Mouse (Mus musculus): Measurements from ENCODE around the gene Lmnb2. TPM values are rescaled to one million over a fixed set of nuclear protein-coding genes. Genes with fewer than 3 reads are reported as not detected.

The Lmnb2 gene
- polyA plus RNA-seq, 1 experiment: 25.9 TPM

- DNase-seq (ENCODE audit: extremely low spot score in 1 of 2, low spot score in 1 of 2): no peak
These were observed 28.8 kb upstream of the Lmnb2 start for GRCm38 (mm10) chr10:80946684-80947437.

GRCm38 (mm10) chr10:80944231-80944630, 26.2 kb upstream of the Lmnb2 start:
- no peak for DNase-seq (ENCODE audit: extremely low spot score in 1 of 2, low spot score in 1 of 2)

- no peak for DNase-seq (ENCODE audit: extremely low spot score in 1 of 2, low spot score in 1 of 2)
These were observed 25.7 kb upstream of the Lmnb2 start for GRCm38 (mm10) chr10:80943701-80944100.

- no peak for DNase-seq (ENCODE audit: extremely low spot score in 1 of 2, low spot score in 1 of 2)
These were observed 24.9 kb upstream of the Lmnb2 start for GRCm38 (mm10) chr10:80942919-80943318.

GRCm38 (mm10) chr10:80940988-80941347, 22.9 kb upstream of the Lmnb2 start:
- no peak for DNase-seq (ENCODE audit: extremely low spot score in 1 of 2, low spot score in 1 of 2)

- no peak for DNase-seq (ENCODE audit: extremely low spot score in 1 of 2, low spot score in 1 of 2)
These were observed 22.4 kb upstream of the Lmnb2 start for GRCm38 (mm10) chr10:80940320-80940987.

GRCm38 (mm10) chr10:80939671-80940070, 21.6 kb upstream of the Lmnb2 start:
- DNase-seq (ENCODE audit: extremely low spot score in 1 of 2, low spot score in 1 of 2): peak; percentile 56 to 86

GRCm38 (mm10) chr10:80938831-80939550, 20.9 kb upstream of the Lmnb2 start:
- DNase-seq (ENCODE audit: extremely low spot score in 1 of 2, low spot score in 1 of 2): no peak

- DNase-seq (ENCODE audit: extremely low spot score in 1 of 2, low spot score in 1 of 2): no peak
These were observed 19.6 kb upstream of the Lmnb2 start for GRCm38 (mm10) chr10:80937646-80938045.

- no peak for DNase-seq (ENCODE audit: extremely low spot score in 1 of 2, low spot score in 1 of 2)
These were observed 18.7 kb upstream of the Lmnb2 start for GRCm38 (mm10) chr10:80936810-80937164.

GRCm38 (mm10) chr10:80936135-80936809, 18.2 kb upstream of the Lmnb2 start:
- DNase-seq (ENCODE audit: extremely low spot score in 1 of 2, low spot score in 1 of 2): no peak

GRCm38 (mm10) chr10:80935698-80936097, 17.7 kb upstream of the Lmnb2 start:
- DNase-seq (ENCODE audit: extremely low spot score in 1 of 2, low spot score in 1 of 2): no peak

- no peak for DNase-seq (ENCODE audit: extremely low spot score in 1 of 2, low spot score in 1 of 2)
These were observed 17.2 kb upstream of the Lmnb2 start for GRCm38 (mm10) chr10:80935241-80935640.

- DNase-seq (ENCODE audit: extremely low spot score in 1 of 2, low spot score in 1 of 2): no peak
These were observed 16.3 kb upstream of the Lmnb2 start for GRCm38 (mm10) chr10:80934136-80934985.

GRCm38 (mm10) chr10:80933421-80933979, 15.5 kb upstream of the Lmnb2 start:
- DNase-seq (ENCODE audit: extremely low spot score in 1 of 2, low spot score in 1 of 2): no peak

- no peak for DNase-seq (ENCODE audit: extremely low spot score in 1 of 2, low spot score in 1 of 2)
These were observed 14.8 kb upstream of the Lmnb2 start for GRCm38 (mm10) chr10:80932700-80933420.

- no peak for DNase-seq (ENCODE audit: extremely low spot score in 1 of 2, low spot score in 1 of 2)
These were observed 14.2 kb upstream of the Lmnb2 start for GRCm38 (mm10) chr10:80932206-80932605.

GRCm38 (mm10) chr10:80931695-80932094, 13.7 kb upstream of the Lmnb2 start:
- no peak for DNase-seq (ENCODE audit: extremely low spot score in 1 of 2, low spot score in 1 of 2)

GRCm38 (mm10) chr10:80931153-80931671, 13.2 kb upstream of the Lmnb2 start:
- no peak for DNase-seq (ENCODE audit: extremely low spot score in 1 of 2, low spot score in 1 of 2)

Data from frontal cortex, adult 2 months (tissue).